Mouse (Mus musculus) adrenal gland, adult 2 months (tissue): ENCODE results near the gene Olfr1458. TPM values are rescaled to one million over a fixed set of nuclear protein-coding genes. Genes with fewer than 3 reads are reported as not detected.

Source experiments
- DNase-seq: peaks from one replicate; pipeline ENCODE4 v3.0.0; 2021
- long read RNA-seq: library from polyadenylated mRNA; stranded (forward); transcript quantifications from one replicate; pipeline ENCODE4 v2.0.0, GENCODE M21; 2021
- polyA plus RNA-seq: library from polyadenylated mRNA; depleted of rRNA; stranded (reverse); fragments of >200 nt; gene quantifications from 2 replicates; pipeline ENCODE4 v1.2.3, GENCODE M21; 2012; rRNA removed
- total RNA-seq, 2 experiments: library from RNA; stranded (reverse); gene quantifications; 2 replicates each; pipeline ENCODE4 v1.2.3; 2021

The Olfr1458 gene
- total RNA-seq = not detected
- not detected in 2 replicates for polyA plus RNA-seq
- long read RNA-seq = 0 reads

DNA sequence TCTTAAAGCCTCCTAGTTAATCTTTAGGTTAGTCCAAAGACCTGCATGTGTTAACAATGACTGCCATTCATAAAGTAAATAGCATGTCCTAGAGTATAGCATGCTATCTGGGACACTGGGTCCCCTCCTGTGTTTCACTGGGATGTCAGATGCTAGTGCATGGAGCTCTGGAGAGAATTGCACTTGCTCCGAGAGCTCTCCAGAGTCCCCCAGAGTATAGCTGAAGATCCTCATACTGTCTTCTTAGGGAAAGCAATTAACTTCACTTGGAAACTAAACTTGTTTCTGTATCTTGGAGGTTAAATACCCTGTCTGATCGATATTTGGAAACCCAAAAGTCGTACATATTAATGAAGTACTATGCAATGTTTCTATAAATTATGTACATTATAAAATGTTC, at the start of gene Olfr1458:
TSS of gene Olfr1458 (minus strand) at position 101 of the 400 bp plus-strand sequence.
- no peak for DNase-seq

GRCm38 (mm10) chr19:13149449-13149848, 42.9 kb upstream of the Olfr1458 start, which contains the start of gene Olfr1459:
Gene Olfr1459 (minus strand): TSS chr19:13149549.
- DNase-seq = no peak

GRCm38 (mm10) chr19:13097791-13098190, 8.8 kb downstream of the Olfr1458 start, which contains the start of gene Olfr1457:
Gene Olfr1457 (minus strand): TSS chr19:13097891.
- no peak for DNase-seq

DNA sequence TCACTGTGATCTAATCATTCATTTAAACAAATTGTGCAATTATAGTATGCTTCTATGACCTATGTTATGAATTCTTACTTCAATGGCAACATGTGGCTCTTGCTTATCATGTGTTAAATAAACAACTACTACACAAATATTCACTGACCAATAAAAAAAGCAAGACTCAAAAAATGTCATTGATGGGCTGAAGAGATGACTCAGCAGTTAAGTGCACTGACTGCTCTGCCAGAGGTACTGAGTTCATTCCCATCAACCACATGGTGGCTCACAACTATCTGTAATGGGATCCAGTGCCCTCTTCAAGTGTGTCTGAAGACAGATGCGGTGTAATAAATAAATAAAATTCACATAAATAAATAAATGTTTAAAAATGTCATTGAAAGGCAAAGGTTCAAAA, 12.7 kb downstream of the Olfr1458 start:
- no peak for DNase-seq

GRCm38 (mm10) chr19:13060310-13060709, 46.3 kb downstream of the Olfr1458 start, which contains the start of gene Olfr1454:
Gene Olfr1454 (plus strand): TSS chr19:13060610.
- DNase-seq = no peak

Other genes with a start within 250 kb of the Olfr1458 start
- not detected for gene Olfr1444, start 249.5 kb downstream of the Olfr1458 start, total RNA-seq
- gene Olfr1444, start 249.5 kb downstream of the Olfr1458 start, polyA plus RNA-seq = not detected in 2 replicates
- not detected for gene Olfr1445, start 222.9 kb downstream of the Olfr1458 start, total RNA-seq
- not detected in 2 replicates for gene Olfr1445, start 222.9 kb downstream of the Olfr1458 start, polyA plus RNA-seq
- gene Olfr1446, start 213.3 kb downstream of the Olfr1458 start, total RNA-seq = not detected
- not detected in 2 replicates for gene Olfr1446, start 213.3 kb downstream of the Olfr1458 start, polyA plus RNA-seq
- gene Olfr1447, start 203.0 kb downstream of the Olfr1458 start, total RNA-seq = not detected
- not detected in 2 replicates for gene Olfr1447, start 203.0 kb downstream of the Olfr1458 start, polyA plus RNA-seq
- not detected for gene Olfr1448, start 182.4 kb downstream of the Olfr1458 start, total RNA-seq
- gene Olfr1448, start 182.4 kb downstream of the Olfr1458 start, polyA plus RNA-seq = not detected in 2 replicates
- gene Olfr1449, start 175.9 kb downstream of the Olfr1458 start, total RNA-seq = not detected
- not detected in 2 replicates for gene Olfr1449, start 175.9 kb downstream of the Olfr1458 start, polyA plus RNA-seq
- not detected for gene Olfr1450, start 156.5 kb downstream of the Olfr1458 start, total RNA-seq
- not detected in 2 replicates for gene Olfr1450, start 156.5 kb downstream of the Olfr1458 start, polyA plus RNA-seq
- not detected for gene Olfr1451, start 111.8 kb downstream of the Olfr1458 start, total RNA-seq
- gene Olfr1451, start 111.8 kb downstream of the Olfr1458 start, polyA plus RNA-seq = not detected in 2 replicates
- not detected for gene Olfr1453, start 78.4 kb downstream of the Olfr1458 start, total RNA-seq
- not detected in 2 replicates for gene Olfr1453, start 78.4 kb downstream of the Olfr1458 start, polyA plus RNA-seq
- gene Olfr1454, start 46.2 kb downstream of the Olfr1458 start, total RNA-seq = not detected
- gene Olfr1454, start 46.2 kb downstream of the Olfr1458 start, polyA plus RNA-seq = not detected in 2 replicates
- not detected for gene Olfr1457, start 8.9 kb downstream of the Olfr1458 start, total RNA-seq
- not detected in 2 replicates for gene Olfr1457, start 8.9 kb downstream of the Olfr1458 start, polyA plus RNA-seq
- under 1 TPM; 0.03 to 0.06 TPM for gene Olfr1459, start 42.8 kb upstream of the Olfr1458 start, total RNA-seq
- not detected in 2 replicates for gene Olfr1459, start 42.8 kb upstream of the Olfr1458 start, polyA plus RNA-seq
- not detected for gene Olfr1461, start 56.2 kb upstream of the Olfr1458 start, total RNA-seq
- not detected in 2 replicates for gene Olfr1461, start 56.2 kb upstream of the Olfr1458 start, polyA plus RNA-seq
- not detected for gene Olfr1462, start 79.0 kb upstream of the Olfr1458 start, total RNA-seq
- not detected in 2 replicates for gene Olfr1462, start 79.0 kb upstream of the Olfr1458 start, polyA plus RNA-seq
- gene Olfr1463, start 124.6 kb upstream of the Olfr1458 start, total RNA-seq = not detected
- gene Olfr1463, start 124.6 kb upstream of the Olfr1458 start, polyA plus RNA-seq = not detected in 2 replicates
- gene Olfr1465, start 208.8 kb upstream of the Olfr1458 start, total RNA-seq = not detected
- gene Olfr1465, start 208.8 kb upstream of the Olfr1458 start, polyA plus RNA-seq = not detected in 2 replicates
- not detected for gene Olfr1466, start 232.1 kb upstream of the Olfr1458 start, total RNA-seq
- gene Olfr1466, start 232.1 kb upstream of the Olfr1458 start, polyA plus RNA-seq = not detected in 2 replicates